Mouse (Mus musculus): ENCODE results near the gene Casc1.
"Not testable (repeated sequence)": the region's sequence is repeated elsewhere in the genome, so short reads cannot be mapped to it uniquely, and the experiment has no call there.

The Casc1 gene

GRCm38 (mm10) chr6:145136831-145137230, 74.0 kb downstream of the Casc1 start:
- no peak for DNase-seq (ENCODE audit: low read depth, low spot score)

- DNase-seq (ENCODE audit: low read depth, low spot score) = no peak
Observed at GRCm38 (mm10) chr6:145135804-145136203, 75.0 kb downstream of the Casc1 start.

- no peak for DNase-seq (ENCODE audit: low read depth, low spot score)
Observed at GRCm38 (mm10) chr6:145135295-145135694, 75.5 kb downstream of the Casc1 start.

GRCm38 (mm10) chr6:145132969-145133368, 77.8 kb downstream of the Casc1 start:
- DNase-seq (ENCODE audit: low read depth, low spot score) = not testable (repeated sequence)

GRCm38 (mm10) chr6:145131991-145132390, 78.8 kb downstream of the Casc1 start:
- no peak for DNase-seq (ENCODE audit: low read depth, low spot score)

GRCm38 (mm10) chr6:145129563-145129962, 81.2 kb downstream of the Casc1 start:
- DNase-seq (ENCODE audit: low read depth, low spot score) = no peak

- no peak for DNase-seq (ENCODE audit: low read depth, low spot score)
Observed at GRCm38 (mm10) chr6:145127652-145128051, 83.2 kb downstream of the Casc1 start.

- DNase-seq (ENCODE audit: low read depth, low spot score) = no peak
Observed at GRCm38 (mm10) chr6:145125591-145126113, 85.2 kb downstream of the Casc1 start.
